10 mouse cellular contexts compared by ENCODE assay signal in genomic region chr6:88811396-88811795, GRCm38 (mm10). TPM values are rescaled to one million over a fixed set of nuclear protein-coding genes. Genes with fewer than 3 reads are reported as not detected.
A peak's percentile ranks its signal among the peaks of the same experiment; 100 is the strongest.
DNase-seq lines count a peak whose midpoint lies in the region; ATAC-seq and TF ChIP-seq lines count a peak whose summit lies in the region.
"Had no signal": no experiment of that assay in that cellular context is flagged by ENCODE, and none has a peak within 500 bp of the region (broad histone marks: within the 10 kb centered on the region; RNA-seq: fewer than 3 reads in every experiment).

No protein-coding gene starts in this region.

- no peak for DNase-seq in hindbrain, embryonic 11.5 days (ENCODE audit: low spot score)
- no peak for DNase-seq in hindbrain, postnatal 0 days (ENCODE audit: low spot score)
- no peak for DNase-seq in lung, postnatal 14 days
- peak; percentile 15 for DNase-seq in naive thymus-derived CD4-positive, alpha-beta T cell, adult 2 months (ENCODE audit: low read depth)
- no peak for DNase-seq in cerebellum, adult 11 months

- no peak overlapping the region for H3K4me2 ChIP-seq in hindbrain, embryonic 11.5 days (replicated peaks; ENCODE audit: low read depth, low read length)
- no peak overlapping the region for H3K4me2 ChIP-seq in hindbrain, postnatal 0 days (ENCODE audit: low read depth, low read length)
- no peak overlapping the region for H3K4me2 ChIP-seq in lung, embryonic 15.5 days
- H3K4me2 ChIP-seq: embryonic facial prominence, embryonic 13.5 days; liver, embryonic 15.5 days had no signal

- H3K27ac ChIP-seq in hindbrain, embryonic 11.5 days (ENCODE audit: low read depth, low read length): peak overlapping the region; percentile 61
- H3K27ac ChIP-seq in hindbrain, postnatal 0 days: no peak overlapping the region
- H3K27ac ChIP-seq in lung, embryonic 15.5 days: peak overlapping the region; percentile 69
- H3K27ac ChIP-seq: embryonic facial prominence, embryonic 13.5 days had no signal

- ATAC-seq in hindbrain, embryonic 11.5 days (ENCODE audit: low FRiP score): no peak
- no peak for ATAC-seq in hindbrain, postnatal 0 days
- ATAC-seq in lung, embryonic 15.5 days (ENCODE audit: borderline replicate concordance, extremely low read depth, low FRiP score, low TSS enrichment): peak; percentile 24; the same call in 1 of the 2 replicates
- ATAC-seq in common myeloid progenitor, adult 5-6 weeks (replicated peaks; ENCODE audit: low read depth, poor library complexity, severe bottlenecking): peak; percentile 43; the same call in 1 of the 2 replicates

- WGBS in hindbrain, embryonic 11.5 days: 66% methylated on average over 7 of the region's 7 CpGs
- 54% methylated on average over 3 of the region's 7 CpGs for WGBS in hindbrain, postnatal 0 days
- 26% methylated on average over 6 of the region's 7 CpGs for WGBS in lung, embryonic 15.5 days

- no peaks in the 10 kb centered on the region for H3K36me3 ChIP-seq in hindbrain, embryonic 11.5 days (ENCODE audit: control insufficient read depth, insufficient read depth, low read length)
- H3K36me3 ChIP-seq in hindbrain, postnatal 0 days (ENCODE audit: insufficient read depth, low read length): no peaks in the 10 kb centered on the region
- H3K36me3 ChIP-seq in lung, embryonic 15.5 days: no peaks in the 10 kb centered on the region
- H3K36me3 ChIP-seq: embryonic facial prominence, embryonic 13.5 days had no signal

- H3K9ac ChIP-seq in hindbrain, embryonic 11.5 days (ENCODE audit: low read depth, low read length): no peak overlapping the region
- H3K9ac ChIP-seq in hindbrain, postnatal 0 days (replicated peaks; ENCODE audit: low read length): no peak overlapping the region
- no peak overlapping the region for H3K9ac ChIP-seq in lung, embryonic 15.5 days
- H3K9ac ChIP-seq: liver, embryonic 15.5 days had no signal

- no peaks in the 10 kb centered on the region for H3K27me3 ChIP-seq in hindbrain, embryonic 11.5 days (ENCODE audit: control insufficient read depth, insufficient read depth, low read length)
- H3K27me3 ChIP-seq in hindbrain, postnatal 0 days (ENCODE audit: insufficient read depth, low read length): no peaks in the 10 kb centered on the region
- no peaks in the 10 kb centered on the region for H3K27me3 ChIP-seq in lung, embryonic 15.5 days
- H3K27me3 ChIP-seq: embryonic facial prominence, embryonic 13.5 days; liver, embryonic 15.5 days had no signal

- TF ChIP-seq CTCF in hindbrain, postnatal 0 days (IDR thresholded peaks at IDR 0.05; ENCODE audit: low read depth): no peak

- no peak overlapping the region for H3K4me3 ChIP-seq in hindbrain, embryonic 11.5 days (ENCODE audit: low read depth, low read length)
- no peak overlapping the region for H3K4me3 ChIP-seq in hindbrain, postnatal 0 days (ENCODE audit: low read length)
- H3K4me3 ChIP-seq in lung, embryonic 15.5 days: no peak overlapping the region
- H3K4me3 ChIP-seq: embryonic facial prominence, embryonic 13.5 days; liver, embryonic 15.5 days; myocyte had no signal

- no peaks in the 10 kb centered on the region for H3K9me3 ChIP-seq in hindbrain, embryonic 11.5 days (ENCODE audit: control insufficient read depth, low read length)
- H3K9me3 ChIP-seq in hindbrain, postnatal 0 days (ENCODE audit: low read length): no peaks in the 10 kb centered on the region
- H3K9me3 ChIP-seq in lung, embryonic 15.5 days: no peaks in the 10 kb centered on the region
- H3K9me3 ChIP-seq: embryonic facial prominence, embryonic 13.5 days; liver, embryonic 15.5 days had no signal

- no peaks in the 10 kb centered on the region; the same call in 1 of the 2 replicates for H3K4me1 ChIP-seq in hindbrain, embryonic 11.5 days (replicated peaks; ENCODE audit: control insufficient read depth, insufficient read depth, low read length)
- H3K4me1 ChIP-seq in hindbrain, postnatal 0 days (ENCODE audit: insufficient read depth, low read length): peaks cover 12% of the 10 kb centered on the region
- peaks cover 41% of the 10 kb centered on the region for H3K4me1 ChIP-seq in lung, embryonic 15.5 days

RNA-seq across cellular contexts. Expression of gene Abtb1, which starts 30.4 kb away (rescaled TPM):
- 16.1 and 18.4 TPM in 2 replicates for polyA plus RNA-seq in hindbrain, embryonic 11.5 days (2014; fragmentation: Nextera tagmentation; extraction: Ambion mirVana)
- 62.6 and 78.9 TPM in 2 replicates for total RNA-seq in hindbrain, postnatal 0 days (2014; rRNA removed)
- polyA plus RNA-seq in hindbrain, postnatal 0 days (2015; fragmentation: Nextera tagmentation; extraction: Ambion mirVana): 31.5 and 34.8 TPM in 2 replicates
- 36.7 and 42.9 TPM in 2 replicates for polyA plus RNA-seq in lung, embryonic 15.5 days (2015; fragmentation: Nextera tagmentation; extraction: Ambion mirVana)
- 20.7 and 46.4 TPM in 2 replicates for total RNA-seq in common myeloid progenitor, adult 5-6 weeks (2017)

Comparison
In these comparisons a context has a peak if more than half of its experiments do, and no peak if none do; other contexts are left out.
1. ATAC-seq: peak in lung, embryonic 15.5 days (single experiment) and common myeloid progenitor, adult 5-6 weeks (single experiment); none in hindbrain, embryonic 11.5 days (single experiment) and hindbrain, postnatal 0 days (single experiment).